ENCODE assay signal across 9 mouse cellular contexts in the genomic region with DNA sequence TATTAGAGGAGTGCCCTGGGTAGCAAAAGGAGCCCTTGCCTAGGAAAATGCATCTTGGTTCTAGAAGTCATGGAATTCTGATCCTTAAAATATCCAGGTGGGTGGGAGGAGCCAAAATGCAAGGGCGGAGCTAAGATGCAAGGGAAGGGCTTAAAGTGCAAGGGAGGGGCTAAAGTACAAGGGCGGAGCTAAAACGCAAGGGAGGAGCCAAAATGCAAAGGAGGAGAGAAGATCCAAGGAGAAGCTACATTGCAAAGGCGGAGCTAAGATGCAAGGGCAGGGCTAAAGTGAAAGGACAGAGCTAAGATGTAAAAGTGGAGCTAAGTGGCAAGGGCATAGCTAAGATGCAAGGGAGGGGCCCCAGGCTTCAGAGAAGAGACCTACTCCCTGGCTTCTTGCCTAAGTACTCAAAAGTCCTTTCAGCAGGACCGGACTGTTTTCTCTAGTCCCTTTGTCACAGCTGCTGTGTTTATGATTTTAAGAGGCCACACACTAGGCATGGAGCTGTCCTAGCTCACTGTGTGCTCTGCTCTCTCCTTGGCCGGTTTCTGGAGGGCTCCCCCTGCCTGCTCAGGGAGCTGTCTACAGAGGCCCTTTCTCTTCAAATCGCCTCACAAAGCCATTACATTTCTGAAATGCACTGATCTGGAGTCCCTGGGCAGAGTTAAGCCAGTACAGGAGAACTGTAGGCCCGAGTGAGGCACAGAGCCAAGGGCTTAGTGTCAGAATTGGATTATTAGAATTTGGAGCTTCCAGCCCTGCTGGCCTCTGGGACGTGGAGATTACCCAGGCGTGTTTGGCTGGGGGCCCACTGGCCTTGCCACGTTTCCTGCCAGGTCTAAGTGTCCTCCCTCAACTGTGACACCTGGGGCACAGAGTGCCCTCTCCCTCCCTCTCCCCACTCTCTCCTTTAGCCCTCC. TPM values are rescaled to one million over a fixed set of nuclear protein-coding genes. Genes with fewer than 3 reads are reported as not detected.
DNase-seq lines count a peak whose midpoint lies in the region; ATAC-seq and TF ChIP-seq lines count a peak whose summit lies in the region.
"Had no signal": no experiment of that assay in that cellular context is flagged by ENCODE, and none has a peak within 500 bp of the region (broad histone marks: within the 10 kb centered on the region; RNA-seq: fewer than 3 reads in every experiment).

No protein-coding gene starts in this region.

- no peaks in the 10 kb centered on the region for H3K27me3 ChIP-seq in embryonic facial prominence, embryonic 14.5 days (replicated peaks; ENCODE audit: control insufficient read depth, insufficient read depth, low read length)
- H3K27me3 ChIP-seq in stomach, embryonic 14.5 days (ENCODE audit: control insufficient read depth, insufficient read depth, low read length), result no peaks in the 10 kb centered on the region
- no peaks in the 10 kb centered on the region for H3K27me3 ChIP-seq in forebrain, postnatal 0 days (ENCODE audit: insufficient read depth, low read length)

- no peak overlapping the region for H3K4me2 ChIP-seq in embryonic facial prominence, embryonic 14.5 days (ENCODE audit: low read depth, low read length)
- H3K4me2 ChIP-seq in stomach, embryonic 14.5 days (replicated peaks; ENCODE audit: low read depth, low read length), result no peak overlapping the region
- H3K4me2 ChIP-seq in forebrain, postnatal 0 days (ENCODE audit: low read depth), result no peak overlapping the region

- H3K9ac ChIP-seq in embryonic facial prominence, embryonic 14.5 days (ENCODE audit: low read depth, low read length), result no peak overlapping the region
- no peak overlapping the region for H3K9ac ChIP-seq in stomach, embryonic 14.5 days (replicated peaks; ENCODE audit: low read depth, low read length)
- no peak overlapping the region for H3K9ac ChIP-seq in forebrain, postnatal 0 days

- H3K27ac ChIP-seq in embryonic facial prominence, embryonic 14.5 days (replicated peaks; ENCODE audit: low read depth, low read length), result no peak overlapping the region
- peak overlapping the region; percentile 69 for H3K27ac ChIP-seq in stomach, embryonic 14.5 days (ENCODE audit: low read length)
- no peak overlapping the region for H3K27ac ChIP-seq in forebrain, postnatal 0 days (ENCODE audit: low read depth, low read length)

- peak; percentile 74 for DNase-seq in cerebellum, adult 11-12 months
- DNase-seq in cerebellum, adult 8-10 months, result no peak
- DNase-seq in B cell, adult 2 months, result peak; percentile 36 to 49
- peak; percentile 46 for DNase-seq in embryonic facial prominence, embryonic 14.5 days (ENCODE audit: low spot score)
- peak; percentile 66 for DNase-seq in kidney, postnatal 10 days
- DNase-seq in gastrocnemius, adult 8-10 months (ENCODE audit: low spot score in 2 of 2), result no peak
- no peak for DNase-seq in forebrain, postnatal 0 days

- H3K36me3 ChIP-seq in embryonic facial prominence, embryonic 14.5 days (ENCODE audit: control insufficient read depth, insufficient read depth, low read length), result no peaks in the 10 kb centered on the region
- H3K36me3 ChIP-seq in stomach, embryonic 14.5 days (ENCODE audit: control insufficient read depth, insufficient read depth, low read length), result no peaks in the 10 kb centered on the region
- H3K36me3 ChIP-seq in forebrain, postnatal 0 days (ENCODE audit: insufficient read depth), result no peaks in the 10 kb centered on the region
- H3K36me3 ChIP-seq: G1E had no signal

- 48% methylated on average over 11 of the region's 11 CpGs for WGBS in embryonic facial prominence, embryonic 14.5 days
- WGBS in stomach, embryonic 14.5 days, result 36% methylated on average over 11 of the region's 11 CpGs
- WGBS in forebrain, postnatal 0 days, result 41% methylated on average over 11 of the region's 11 CpGs

- no peak; the same call in 1 of the 2 replicates for TF ChIP-seq CTCF in forebrain, postnatal 0 days (IDR thresholded peaks at IDR 0.05; ENCODE audit: low read depth)

- peaks cover 4% of the 10 kb centered on the region; the same call in 1 of the 2 replicates for H3K4me1 ChIP-seq in embryonic facial prominence, embryonic 14.5 days (ENCODE audit: control insufficient read depth, insufficient read depth, low read length)
- peaks cover 23% of the 10 kb centered on the region for H3K4me1 ChIP-seq in stomach, embryonic 14.5 days (ENCODE audit: control insufficient read depth, insufficient read depth, low read length)
- no peaks in the 10 kb centered on the region for H3K4me1 ChIP-seq in forebrain, postnatal 0 days (ENCODE audit: insufficient read depth)

- no peaks in the 10 kb centered on the region for H3K9me3 ChIP-seq in embryonic facial prominence, embryonic 14.5 days (ENCODE audit: control insufficient read depth, low read length)
- H3K9me3 ChIP-seq in stomach, embryonic 14.5 days (ENCODE audit: control insufficient read depth, low read depth, low read length), result no peaks in the 10 kb centered on the region
- H3K9me3 ChIP-seq in forebrain, postnatal 0 days (ENCODE audit: low read length), result no peaks in the 10 kb centered on the region
- H3K9me3 ChIP-seq: G1E had no signal

- H3K4me3 ChIP-seq in embryonic facial prominence, embryonic 14.5 days (ENCODE audit: low read depth, low read length), result no peak overlapping the region
- H3K4me3 ChIP-seq in stomach, embryonic 14.5 days (ENCODE audit: low read depth, low read length), result no peak overlapping the region
- H3K4me3 ChIP-seq in forebrain, postnatal 0 days (ENCODE audit: low read depth, low read length), result no peak overlapping the region

- peak; percentile 58; the same call in 1 of the 2 replicates for ATAC-seq in embryonic facial prominence, embryonic 14.5 days (ENCODE audit: low read depth)
- ATAC-seq in stomach, embryonic 14.5 days (ENCODE audit: insufficient number of reproducible peaks, insufficient read depth, low FRiP score, low read depth), result no peak
- ATAC-seq in forebrain, postnatal 0 days, result no peak; the same call in 1 of the 2 replicates

RNA-seq across cellular contexts. Expression of a gene that starts 8.2 kb away (rescaled TPM):
- polyA plus RNA-seq in embryonic facial prominence, embryonic 14.5 days (2014; fragmentation: Nextera tagmentation; extraction: Ambion mirVana), result 69.8 and 72.9 TPM in 2 replicates
- polyA plus RNA-seq in stomach, embryonic 14.5 days (2014; fragmentation: Nextera tagmentation; extraction: Ambion mirVana), result 52.6 and 61.3 TPM in 2 replicates
- 100 to 1,000 TPM; 140 to 220 (median 197) TPM for total RNA-seq in gastrocnemius, adult 8-10 months (2022)
- total RNA-seq in forebrain, postnatal 0 days (2014; rRNA removed), result 49.9 and 58.6 TPM in 2 replicates
- 8.4 and 15.7 TPM in 2 replicates for polyA plus RNA-seq in forebrain, postnatal 0 days (2015; fragmentation: Nextera tagmentation; extraction: Ambion mirVana)

RNA-seq across cellular contexts. Expression of a gene that starts 28.0 kb away (rescaled TPM):
- 2.7 and 3.1 TPM in 2 replicates for polyA plus RNA-seq in embryonic facial prominence, embryonic 14.5 days (2014; fragmentation: Nextera tagmentation; extraction: Ambion mirVana)
- 1.00 and 1.5 TPM in 2 replicates for polyA plus RNA-seq in stomach, embryonic 14.5 days (2014; fragmentation: Nextera tagmentation; extraction: Ambion mirVana)
- 1 to 10 TPM in 1 of 4 experiments, under 1 TPM in 3; 0.22 to 1.1 (median 0.38) TPM for total RNA-seq in gastrocnemius, adult 8-10 months (2022)
- 28.1 and 31.5 TPM in 2 replicates for total RNA-seq in forebrain, postnatal 0 days (2014; rRNA removed)
- 12.6 and 19.4 TPM in 2 replicates for polyA plus RNA-seq in forebrain, postnatal 0 days (2015; fragmentation: Nextera tagmentation; extraction: Ambion mirVana)
- polyA plus RNA-seq: G1E had no signal

RNA-seq across cellular contexts. Expression of a gene that starts 31.4 kb away (rescaled TPM):
- 32.2 and 35.4 TPM in 2 replicates for polyA plus RNA-seq in embryonic facial prominence, embryonic 14.5 days (2014; fragmentation: Nextera tagmentation; extraction: Ambion mirVana)
- 26.3 and 27.3 TPM in 2 replicates for polyA plus RNA-seq in stomach, embryonic 14.5 days (2014; fragmentation: Nextera tagmentation; extraction: Ambion mirVana)
- total RNA-seq in gastrocnemius, adult 8-10 months (2022), result 10 to 100 TPM in 2 of 4 experiments, 1 to 10 TPM in 2; 8.6 to 11.7 (median 9.8) TPM
- total RNA-seq in forebrain, postnatal 0 days (2014; rRNA removed), result 24.7 and 27.2 TPM in 2 replicates
- polyA plus RNA-seq in forebrain, postnatal 0 days (2015; fragmentation: Nextera tagmentation; extraction: Ambion mirVana), result 17.4 and 20.3 TPM in 2 replicates

RNA-seq across cellular contexts. Expression of a gene that starts 47.0 kb away (rescaled TPM):
- 28.5 and 28.7 TPM in 2 replicates for polyA plus RNA-seq in embryonic facial prominence, embryonic 14.5 days (2014; fragmentation: Nextera tagmentation; extraction: Ambion mirVana)
- polyA plus RNA-seq in stomach, embryonic 14.5 days (2014; fragmentation: Nextera tagmentation; extraction: Ambion mirVana), result 38.5 and 39.9 TPM in 2 replicates
- total RNA-seq in gastrocnemius, adult 8-10 months (2022), result 10 to 100 TPM; 66.4 to 76.7 (median 72.5) TPM
- total RNA-seq in forebrain, postnatal 0 days (2014; rRNA removed), result 11.8 and 13.9 TPM in 2 replicates
- polyA plus RNA-seq in forebrain, postnatal 0 days (2015; fragmentation: Nextera tagmentation; extraction: Ambion mirVana), result 12.1 and 12.5 TPM in 2 replicates

Comparison
In these comparisons a context has a peak if more than half of its experiments do, and no peak if none do; other contexts are left out.
1. DNase-seq: peak in cerebellum, adult 11-12 months (single experiment), B cell, adult 2 months (2 of 2), embryonic facial prominence, embryonic 14.5 days (single experiment) and kidney, postnatal 10 days (single experiment); none in cerebellum, adult 8-10 months (single experiment), gastrocnemius, adult 8-10 months (0 of 2) and forebrain, postnatal 0 days (single experiment).